Mouse (Mus musculus): ENCODE results near the gene Utp15. TPM values are rescaled to one million over a fixed set of nuclear protein-coding genes. Genes with fewer than 3 reads are reported as not detected.

The Utp15 gene
- total and polyA plus RNA-seq, 3 experiments = 4.2 to 6.7 (median 5.7) TPM

DNA sequence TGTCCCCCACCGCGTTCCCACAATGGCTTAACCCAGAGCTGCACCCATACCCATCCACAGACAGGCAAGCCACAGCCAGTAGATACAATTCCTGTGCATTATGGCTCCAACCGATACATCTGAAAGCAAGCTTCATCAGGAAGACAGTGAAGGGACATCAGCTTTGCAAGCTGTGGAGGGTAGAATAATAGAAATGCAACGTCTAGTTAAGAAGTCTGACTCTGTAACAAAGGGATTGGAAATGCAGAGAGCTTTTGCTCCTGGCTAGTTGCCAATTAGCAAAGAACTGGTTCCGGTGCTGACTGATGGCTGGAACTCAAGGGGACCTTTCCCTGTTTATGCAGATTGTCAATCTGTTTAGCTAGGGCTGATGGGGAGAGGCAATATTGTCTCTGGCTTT is 43.6 kb upstream of the Utp15 start:
- no peak overlapping the region for H3K4me3 ChIP-seq
- no peak for DNase-seq
- H3K9ac ChIP-seq (ENCODE audit: low read depth, low read length) = no peak overlapping the region
- no peaks in the 10 kb centered on the region for H3K27me3 ChIP-seq (ENCODE audit: control insufficient read depth, insufficient read depth, low read length)
- intact Hi-C loops (cut with DNase I) = no loop called here
- no peak for TF ChIP-seq CTCF (IDR thresholded peaks at IDR 0.05)
- TF ChIP-seq POLR2A (IDR thresholded peaks at IDR 0.05; ENCODE audit: insufficient read depth, low read depth, low read length) = no peak
- no peak for TF ChIP-seq EP300 (IDR thresholded peaks at IDR 0.05; ENCODE audit: insufficient read depth, low read depth, low read length)
- peaks cover 16% of the 10 kb centered on the region for H3K36me3 ChIP-seq (ENCODE audit: control insufficient read depth, insufficient read depth, low read length)
- peaks cover 3% of the 10 kb centered on the region; the same call in 1 of the 2 replicates for H3K4me1 ChIP-seq (ENCODE audit: control insufficient read depth, insufficient read depth, low read length)
- no peaks in the 10 kb centered on the region for H3K79me2 ChIP-seq (replicated peaks; ENCODE audit: control insufficient read depth, insufficient read depth, low read length)
- H3K27ac ChIP-seq = no peak overlapping the region
- WGBS = 37% methylated on average over 5 of the region's 5 CpGs

GRCm38 (mm10) chr13:98305257-98305656 is 42.4 kb upstream of the Utp15 start:
- H3K79me2 ChIP-seq (replicated peaks; ENCODE audit: control insufficient read depth, insufficient read depth, low read length) = no peaks in the 10 kb centered on the region
- H3K36me3 ChIP-seq (ENCODE audit: control insufficient read depth, insufficient read depth, low read length) = peaks cover 6% of the 10 kb centered on the region
- 94% methylated on average over 9 of the region's 9 CpGs for WGBS
- intact Hi-C loops (cut with DNase I) = no loop called here
- TF ChIP-seq EP300 (IDR thresholded peaks at IDR 0.05; ENCODE audit: insufficient read depth, low read depth, low read length) = no peak
- H3K27me3 ChIP-seq (ENCODE audit: control insufficient read depth, insufficient read depth, low read length) = no peaks in the 10 kb centered on the region
- H3K4me3 ChIP-seq = no peak overlapping the region
- DNase-seq = no peak
- no peak overlapping the region for H3K9ac ChIP-seq (ENCODE audit: low read depth, low read length)
- peaks cover 3% of the 10 kb centered on the region; the same call in 1 of the 2 replicates for H3K4me1 ChIP-seq (ENCODE audit: control insufficient read depth, insufficient read depth, low read length)
- H3K27ac ChIP-seq = no peak overlapping the region

GRCm38 (mm10) chr13:98298833-98299758 is 36.3 kb upstream of the Utp15 start:
- no peak overlapping the region for H3K9ac ChIP-seq (ENCODE audit: low read depth, low read length)
- no peaks in the 10 kb centered on the region for H3K36me3 ChIP-seq (ENCODE audit: control insufficient read depth, insufficient read depth, low read length)
- no peaks in the 10 kb centered on the region for H3K27me3 ChIP-seq (ENCODE audit: control insufficient read depth, insufficient read depth, low read length)
- H3K27ac ChIP-seq = no peak overlapping the region
- no peak overlapping the region for H3K4me3 ChIP-seq
- peak; percentile 60 to 78 for DNase-seq
- TF ChIP-seq EP300 (IDR thresholded peaks at IDR 0.05; ENCODE audit: insufficient read depth, low read depth, low read length) (no peak), CTCF (IDR thresholded peaks at IDR 0.05) (peak; percentile 71)
- H3K79me2 ChIP-seq (replicated peaks; ENCODE audit: control insufficient read depth, insufficient read depth, low read length) = no peaks in the 10 kb centered on the region
- 46% methylated on average over 21 of the region's 21 CpGs for WGBS
- intact Hi-C loops (cut with DNase I) = loop anchor here (2.0 kb wide), 2 partner anchors 36 to 58 kb away; partner anchors contain the start of genes Ankra2 and Utp15
- H3K4me1 ChIP-seq (ENCODE audit: control insufficient read depth, insufficient read depth, low read length) = no peaks in the 10 kb centered on the region

DNA sequence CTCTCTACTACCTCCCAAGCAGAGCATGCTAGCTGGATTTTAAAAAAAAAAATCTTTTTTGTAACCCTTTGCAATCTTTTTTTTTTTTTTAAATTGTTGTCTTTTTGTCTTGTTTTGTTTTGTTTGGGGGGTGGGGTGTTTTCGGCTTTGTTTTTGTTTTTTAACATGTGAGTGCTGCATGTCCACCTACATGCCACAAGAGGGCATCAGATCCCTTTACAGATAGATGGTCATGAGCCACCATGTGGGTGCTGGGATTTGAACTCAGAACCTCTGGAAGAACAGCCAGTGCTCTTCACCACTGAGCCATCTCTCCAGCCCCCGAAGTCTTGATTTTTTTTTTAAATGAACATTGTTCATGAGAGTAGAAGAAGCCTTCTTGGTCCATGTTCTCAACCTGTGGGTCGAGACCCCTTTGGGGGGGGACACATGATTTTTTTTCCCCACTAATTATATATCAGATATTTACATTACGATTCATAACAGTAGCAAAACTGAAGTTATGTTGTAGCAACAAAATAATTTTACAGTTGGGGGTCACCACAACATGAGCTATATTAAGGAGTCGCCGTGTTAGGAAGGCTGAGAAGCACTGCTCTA is 35.1 kb upstream of the Utp15 start:
- intact Hi-C loops (cut with DNase I) = loop anchor here (2.0 kb wide), 2 partner anchors 35 to 57 kb away; partner anchors contain the start of genes Ankra2 and Utp15

DNA sequence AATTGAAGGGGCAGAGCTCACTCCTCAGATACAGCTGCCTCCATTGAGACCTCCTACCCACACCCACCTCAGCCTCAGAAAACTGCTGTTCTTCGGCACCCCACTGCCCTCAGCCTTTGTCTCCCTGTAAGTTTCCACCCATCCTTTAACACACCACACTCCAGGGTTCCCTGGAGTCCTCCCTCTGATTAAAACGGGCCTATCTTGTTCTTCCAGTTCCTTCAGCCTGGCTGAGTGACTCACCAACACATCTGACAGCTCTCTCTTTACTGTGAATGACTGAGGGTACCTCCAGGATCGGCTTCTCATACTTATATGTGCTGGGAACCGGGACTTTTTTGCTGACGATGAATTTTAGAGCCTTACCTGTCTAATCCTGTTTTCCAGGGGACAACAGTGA is 33.2 kb upstream of the Utp15 start:
- TF ChIP-seq EP300 (IDR thresholded peaks at IDR 0.05; ENCODE audit: insufficient read depth, low read depth, low read length) (no peak), POLR2A (IDR thresholded peaks at IDR 0.05; ENCODE audit: insufficient read depth, low read depth, low read length) (no peak), CTCF (IDR thresholded peaks at IDR 0.05) (no peak)
- Histone ChIP-seq H3K27me3 (ENCODE audit: control insufficient read depth, insufficient read depth, low read length) (no peaks in the 10 kb centered on the region), H3K4me1 (ENCODE audit: control insufficient read depth, insufficient read depth, low read length) (no peaks in the 10 kb centered on the region), H3K79me2 (replicated peaks; ENCODE audit: control insufficient read depth, insufficient read depth, low read length) (no peaks in the 10 kb centered on the region), H3K27ac (no peak overlapping the region), H3K4me3 (no peak overlapping the region), H3K36me3 (ENCODE audit: control insufficient read depth, insufficient read depth, low read length) (no peaks in the 10 kb centered on the region), H3K9ac (ENCODE audit: low read depth, low read length) (no peak overlapping the region)
- WGBS = 41% methylated on average over 5 of the region's 5 CpGs
- DNase-seq = no peak
- intact Hi-C loops (cut with DNase I) = no loop called here

More for the DNA sequence above, 35.1 kb upstream of the Utp15 start:
- Histone ChIP-seq H3K36me3 (ENCODE audit: control insufficient read depth, insufficient read depth, low read length) (no peaks in the 10 kb centered on the region), H3K4me3 (no peak overlapping the region), H3K9ac (ENCODE audit: low read depth, low read length) (no peak overlapping the region), H3K27me3 (ENCODE audit: control insufficient read depth, insufficient read depth, low read length) (no peaks in the 10 kb centered on the region), H3K4me1 (ENCODE audit: control insufficient read depth, insufficient read depth, low read length) (no peaks in the 10 kb centered on the region), H3K27ac (no peak overlapping the region), H3K79me2 (replicated peaks; ENCODE audit: control insufficient read depth, insufficient read depth, low read length) (no peaks in the 10 kb centered on the region)
- no peak for DNase-seq
- 89% methylated on average over 6 of the region's 6 CpGs for WGBS
- TF ChIP-seq POLR2A (IDR thresholded peaks at IDR 0.05; ENCODE audit: insufficient read depth, low read depth, low read length) (no peak), EP300 (IDR thresholded peaks at IDR 0.05; ENCODE audit: insufficient read depth, low read depth, low read length) (no peak), CTCF (IDR thresholded peaks at IDR 0.05) (peak; percentile 24; the same call in 1 of the 2 replicates)

DNA sequence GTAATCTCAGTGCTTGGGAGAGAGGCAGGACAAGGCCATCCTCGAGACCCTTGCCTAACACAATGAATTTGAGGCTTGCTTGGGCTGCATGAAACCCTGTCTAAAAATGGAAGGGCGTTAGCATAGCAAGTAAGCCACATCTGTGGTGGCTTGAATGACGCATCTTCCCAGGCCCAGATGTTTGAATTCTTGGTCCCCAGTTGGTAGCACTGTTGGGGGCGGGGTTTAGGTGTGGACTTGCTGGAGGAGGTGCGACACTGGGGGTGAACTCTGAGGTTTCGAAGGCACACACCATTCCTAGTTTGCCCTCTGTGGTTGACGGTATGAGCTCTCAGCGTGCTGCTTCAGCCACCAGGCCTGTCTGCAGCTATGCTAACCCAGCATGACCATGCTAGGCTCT is 28.9 kb upstream of the Utp15 start:
- 85% methylated on average over 8 of the region's 8 CpGs for WGBS
- Histone ChIP-seq H3K4me3 (no peak overlapping the region), H3K79me2 (replicated peaks; ENCODE audit: control insufficient read depth, insufficient read depth, low read length) (no peaks in the 10 kb centered on the region), H3K9ac (ENCODE audit: low read depth, low read length) (no peak overlapping the region), H3K27ac (no peak overlapping the region), H3K36me3 (ENCODE audit: control insufficient read depth, insufficient read depth, low read length) (no peaks in the 10 kb centered on the region), H3K27me3 (ENCODE audit: control insufficient read depth, insufficient read depth, low read length) (no peaks in the 10 kb centered on the region), H3K4me1 (ENCODE audit: control insufficient read depth, insufficient read depth, low read length) (no peaks in the 10 kb centered on the region)
- intact Hi-C loops (cut with DNase I) = no loop called here
- no peak for DNase-seq
- TF ChIP-seq POLR2A (IDR thresholded peaks at IDR 0.05; ENCODE audit: insufficient read depth, low read depth, low read length) (no peak), EP300 (IDR thresholded peaks at IDR 0.05; ENCODE audit: insufficient read depth, low read depth, low read length) (no peak), CTCF (IDR thresholded peaks at IDR 0.05) (no peak)

Data from heart, adult 2 months (tissue).